Mouse (Mus musculus): ENCODE measurements at regions not wholly inside any gene's neighbourhood (a gene's known extent, or its start where the extent isn't known, plus 50 kb on each side); places are given as distances from the start of the nearest gene placed in this dataset.

DNA sequence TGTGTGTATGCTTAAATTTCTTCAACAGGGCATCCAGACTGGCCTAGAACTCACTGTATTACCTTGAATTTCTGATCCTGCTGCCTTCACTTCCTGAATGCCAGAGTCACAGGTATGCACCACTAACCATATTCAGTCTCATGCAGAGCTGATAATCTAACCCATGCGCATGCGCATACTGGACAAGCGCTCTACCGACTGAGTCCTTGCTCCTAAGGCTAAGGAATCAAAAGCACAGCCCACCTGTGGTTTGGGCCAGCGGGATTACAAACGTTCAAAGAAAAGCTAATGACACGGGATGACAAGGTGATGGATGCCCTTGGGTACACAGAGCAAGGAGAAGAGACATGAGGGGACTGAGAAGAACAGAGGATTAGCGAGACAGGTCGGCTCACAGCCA, 160.5 kb downstream of the Zfp36l2 start:
- 79% methylated on average over 9 of the region's 9 CpGs for WGBS

DNA sequence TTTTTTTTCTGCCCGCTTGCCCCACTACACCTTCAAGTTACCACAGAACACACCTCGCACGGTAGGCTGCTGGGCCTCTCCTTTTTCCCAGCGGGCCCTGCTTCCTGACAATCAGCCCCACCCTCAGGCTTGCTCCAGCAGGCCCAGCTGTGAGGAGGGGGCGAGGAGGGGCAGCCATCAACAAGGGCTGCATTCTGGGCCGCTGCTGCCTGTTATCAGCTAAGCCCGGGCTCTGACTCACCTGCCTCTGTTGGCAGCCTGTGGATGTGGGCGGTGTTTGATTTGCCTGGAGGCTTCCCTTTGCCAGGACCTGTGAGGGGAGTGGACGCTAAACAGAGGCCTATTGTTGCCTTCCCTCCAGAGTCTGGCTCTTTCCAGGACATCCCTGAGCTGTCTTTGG, 161.6 kb downstream of the Zfp36l2 start:
- 20% methylated on average over 9 of the region's 9 CpGs for WGBS
- no peak overlapping the region for H3K4me3 ChIP-seq (replicated peaks; ENCODE audit: control insufficient read depth, low read depth, low read length)
- peaks cover 5% of the 10 kb centered on the region for H3K4me1 ChIP-seq (ENCODE audit: control insufficient read depth, insufficient read depth, low read length)
- no peak for TF ChIP-seq POLR2A (IDR thresholded peaks at IDR 0.05; ENCODE audit: borderline replicate concordance, control insufficient read depth, low read depth, low read length)
- TF ChIP-seq CTCF (IDR thresholded peaks at IDR 0.05; ENCODE audit: control insufficient read depth, insufficient read depth, low read length): no peak
- H3K27ac ChIP-seq (ENCODE audit: control insufficient read depth, insufficient read depth, low read depth, low read length, poor library complexity): no peak overlapping the region

More for the DNA sequence above, 160.5 kb downstream of the Zfp36l2 start:
- TF ChIP-seq CTCF (IDR thresholded peaks at IDR 0.05; ENCODE audit: control insufficient read depth, insufficient read depth, low read length) (no peak), POLR2A (IDR thresholded peaks at IDR 0.05; ENCODE audit: borderline replicate concordance, control insufficient read depth, low read depth, low read length) (no peak)
- Histone ChIP-seq H3K4me1 (ENCODE audit: control insufficient read depth, insufficient read depth, low read length) (peaks cover 5% of the 10 kb centered on the region), H3K4me3 (replicated peaks; ENCODE audit: control insufficient read depth, low read depth, low read length) (no peak overlapping the region), H3K27ac (ENCODE audit: control insufficient read depth, insufficient read depth, low read depth, low read length, poor library complexity) (no peak overlapping the region)

DNA sequence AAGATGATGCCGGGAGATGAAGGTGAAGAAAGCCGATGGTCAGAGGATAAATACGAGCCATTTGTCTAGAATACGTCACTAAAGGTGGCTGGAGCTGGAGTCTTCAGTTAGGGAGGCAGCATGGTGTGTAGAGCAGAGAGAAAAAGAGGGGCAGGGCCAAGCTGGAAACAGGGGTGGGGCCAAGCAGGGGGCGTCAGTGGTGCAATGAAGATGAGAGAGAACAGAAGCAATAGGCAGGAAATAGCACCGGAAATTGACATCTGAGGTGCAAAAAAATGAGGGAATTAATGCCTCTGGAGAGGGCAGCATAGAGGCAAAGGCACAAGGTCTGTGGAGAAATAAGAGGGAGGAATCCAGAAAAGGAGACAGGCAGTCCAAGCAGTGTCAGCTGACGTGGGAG, 165.4 kb downstream of the Zfp36l2 start:
- TF ChIP-seq POLR2A (IDR thresholded peaks at IDR 0.05; ENCODE audit: borderline replicate concordance, control insufficient read depth, low read depth, low read length) (no peak), CTCF (IDR thresholded peaks at IDR 0.05; ENCODE audit: control insufficient read depth, insufficient read depth, low read length) (no peak)
- no peak overlapping the region for H3K27ac ChIP-seq (ENCODE audit: control insufficient read depth, insufficient read depth, low read depth, low read length, poor library complexity)
- WGBS: 60% methylated on average over 7 of the region's 7 CpGs

DNA sequence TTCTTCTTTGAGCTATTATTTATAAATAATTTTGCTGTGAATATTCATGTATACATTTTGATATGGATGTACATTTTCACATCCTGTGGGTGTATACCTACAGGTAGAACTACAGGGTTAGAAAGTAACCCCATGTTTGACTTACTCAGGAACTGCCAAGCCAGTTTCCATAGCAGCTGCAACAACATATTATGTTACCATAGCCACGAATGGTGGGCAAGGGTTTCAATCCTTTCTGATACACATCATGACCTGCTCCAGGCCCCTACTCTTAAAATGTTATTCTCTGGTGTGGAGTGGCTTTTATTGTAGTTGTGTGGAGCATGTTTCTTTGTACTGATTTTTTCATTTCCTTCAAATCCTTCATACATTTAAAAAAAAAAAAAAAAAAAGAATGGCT, 168.9 kb downstream of the Zfp36l2 start:
- H3K4me3 ChIP-seq (replicated peaks; ENCODE audit: control insufficient read depth, low read depth, low read length): no peak overlapping the region
- TF ChIP-seq CTCF (IDR thresholded peaks at IDR 0.05; ENCODE audit: control insufficient read depth, insufficient read depth, low read length) (no peak), POLR2A (IDR thresholded peaks at IDR 0.05; ENCODE audit: borderline replicate concordance, control insufficient read depth, low read depth, low read length) (no peak)
- no peak overlapping the region for H3K27ac ChIP-seq (ENCODE audit: control insufficient read depth, insufficient read depth, low read depth, low read length, poor library complexity)
- WGBS: 51% methylated on average over 1 of the region's 1 CpGs
- peaks cover 3% of the 10 kb centered on the region for H3K4me1 ChIP-seq (ENCODE audit: control insufficient read depth, insufficient read depth, low read length)

More for the DNA sequence above, 165.4 kb downstream of the Zfp36l2 start:
- Histone ChIP-seq H3K4me1 (ENCODE audit: control insufficient read depth, insufficient read depth, low read length) (peaks cover 3% of the 10 kb centered on the region), H3K4me3 (replicated peaks; ENCODE audit: control insufficient read depth, low read depth, low read length) (no peak overlapping the region)

DNA sequence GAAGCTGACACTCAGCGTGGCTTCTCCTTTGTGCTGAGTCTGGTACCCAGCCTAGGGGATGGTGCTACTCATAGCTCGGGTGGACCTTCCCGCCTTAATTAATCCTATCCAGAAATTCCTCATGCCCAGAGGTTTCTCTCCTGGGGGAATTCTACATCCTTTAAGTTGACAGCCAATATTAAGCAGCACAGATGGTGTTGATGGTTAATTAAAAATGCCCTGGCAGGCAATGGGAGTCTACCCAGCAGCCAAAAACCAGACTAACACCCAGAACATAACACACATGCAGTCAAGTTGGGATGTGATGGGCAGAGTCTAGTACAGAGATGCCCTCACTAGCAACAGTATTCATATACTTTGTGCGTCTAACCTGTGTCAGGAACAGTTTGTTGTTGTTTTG, 169.9 kb downstream of the Zfp36l2 start:
- 87% methylated on average over 4 of the region's 4 CpGs for WGBS
- TF ChIP-seq POLR2A (IDR thresholded peaks at IDR 0.05; ENCODE audit: borderline replicate concordance, control insufficient read depth, low read depth, low read length) (no peak), CTCF (IDR thresholded peaks at IDR 0.05; ENCODE audit: control insufficient read depth, insufficient read depth, low read length) (no peak)
- Histone ChIP-seq H3K4me1 (ENCODE audit: control insufficient read depth, insufficient read depth, low read length) (peaks cover 3% of the 10 kb centered on the region), H3K27ac (ENCODE audit: control insufficient read depth, insufficient read depth, low read depth, low read length, poor library complexity) (no peak overlapping the region), H3K4me3 (replicated peaks; ENCODE audit: control insufficient read depth, low read depth, low read length) (no peak overlapping the region)

DNA sequence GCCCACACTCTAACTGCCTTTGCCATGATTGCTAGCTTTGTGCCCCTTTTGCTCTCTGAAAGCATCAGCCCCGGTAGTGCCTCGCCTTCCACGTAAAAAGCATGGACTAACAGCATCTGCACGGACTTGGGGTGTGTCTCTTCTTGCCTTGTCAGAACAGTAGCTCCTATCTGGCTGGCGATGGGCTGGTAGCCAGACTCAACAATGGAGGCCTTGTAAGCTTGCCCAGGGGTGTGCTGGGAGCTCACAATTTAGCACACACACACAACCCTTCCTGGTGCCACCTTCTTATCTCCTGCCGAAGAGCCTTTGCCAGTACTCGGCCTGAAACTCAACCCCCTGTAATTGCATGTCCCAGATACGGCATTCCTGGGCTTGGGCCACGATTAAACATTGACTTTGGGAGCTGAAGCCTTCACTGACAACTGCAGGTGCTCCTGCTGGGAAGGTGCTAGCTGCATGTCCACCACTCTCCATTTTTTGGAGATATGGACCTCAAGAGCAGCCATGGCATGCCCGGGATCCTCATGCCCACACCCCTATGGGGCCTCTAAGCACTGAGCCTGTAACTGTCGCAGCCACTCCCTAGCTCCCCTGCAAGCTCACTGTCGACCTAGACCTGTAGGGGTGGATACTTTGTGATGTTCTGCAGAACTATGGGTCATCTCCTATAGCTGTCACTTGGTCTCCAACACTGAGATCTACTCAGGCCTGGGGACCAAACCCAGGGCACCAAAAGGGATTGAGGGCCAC, 166.7 kb upstream of the Haao start:
- no peak overlapping the region for H3K4me3 ChIP-seq (replicated peaks; ENCODE audit: control insufficient read depth, low read depth, low read length)
- H3K4me1 ChIP-seq (ENCODE audit: control insufficient read depth, insufficient read depth, low read length): no peaks in the 10 kb centered on the region; the same call in 1 of the 2 replicates
- WGBS: 66% methylated on average over 12 of the region's 12 CpGs
- TF ChIP-seq CTCF (IDR thresholded peaks at IDR 0.05; ENCODE audit: control insufficient read depth, insufficient read depth, low read length) (no peak), POLR2A (IDR thresholded peaks at IDR 0.05; ENCODE audit: borderline replicate concordance, control insufficient read depth, low read depth, low read length) (no peak)
- no peak overlapping the region for H3K27ac ChIP-seq (ENCODE audit: control insufficient read depth, insufficient read depth, low read depth, low read length, poor library complexity)

DNA sequence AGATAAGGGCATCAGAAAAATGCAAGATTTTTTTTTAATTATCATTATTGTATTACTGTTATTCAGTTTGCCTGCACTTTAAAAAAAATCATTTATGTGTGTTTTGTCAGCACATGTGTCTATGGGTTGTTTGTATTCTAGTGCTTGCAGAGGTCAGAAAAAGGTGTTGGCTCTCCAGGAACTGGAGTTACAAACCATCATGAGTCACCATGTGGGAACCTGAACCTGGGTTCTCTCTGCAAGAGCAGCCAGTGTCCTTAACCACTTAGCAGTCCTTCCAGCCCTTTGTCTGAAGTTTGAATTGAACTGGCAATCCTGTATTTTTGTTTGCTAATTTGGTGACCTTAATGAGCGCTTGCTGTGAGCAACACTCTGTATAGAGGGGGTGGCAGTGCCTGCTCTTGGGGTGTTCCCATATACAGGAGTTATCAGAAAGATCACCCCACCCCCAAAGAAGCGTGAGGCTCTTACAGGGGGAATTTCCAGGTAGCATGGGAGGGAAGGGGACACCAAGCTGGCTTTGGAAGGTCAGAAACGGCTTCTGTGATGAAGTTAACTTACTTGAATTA, 162.8 kb upstream of the Haao start:
- Histone ChIP-seq H3K27ac (ENCODE audit: control insufficient read depth, insufficient read depth, low read depth, low read length, poor library complexity) (no peak overlapping the region), H3K4me1 (ENCODE audit: control insufficient read depth, insufficient read depth, low read length) (no peaks in the 10 kb centered on the region), H3K4me3 (replicated peaks; ENCODE audit: control insufficient read depth, low read depth, low read length) (no peak overlapping the region)
- no peak for TF ChIP-seq CTCF (IDR thresholded peaks at IDR 0.05; ENCODE audit: control insufficient read depth, insufficient read depth, low read length)
- TF ChIP-seq POLR2A (IDR thresholded peaks at IDR 0.05; ENCODE audit: borderline replicate concordance, control insufficient read depth, low read depth, low read length): no peak
- WGBS: 72% methylated on average over 3 of the region's 3 CpGs

DNA sequence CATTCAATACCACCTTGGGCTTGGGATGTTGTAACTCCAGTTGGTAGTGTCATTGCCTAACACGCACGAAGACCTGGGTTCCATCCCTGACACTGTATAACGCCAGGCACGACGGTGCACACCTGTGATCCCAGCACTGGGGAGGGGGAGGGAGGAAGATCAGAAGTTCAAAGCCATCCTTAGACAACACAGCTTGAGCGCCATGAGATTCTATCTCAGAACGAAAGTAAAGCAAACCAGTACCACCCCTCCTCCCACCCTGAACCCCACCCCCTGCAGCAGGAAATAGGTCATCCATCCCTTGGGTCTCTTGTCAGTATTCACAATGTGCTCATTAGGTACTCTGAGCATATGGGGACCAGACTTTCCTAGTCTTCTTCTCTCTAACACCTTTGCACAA, 162.2 kb upstream of the Haao start:
- 71% methylated on average over 7 of the region's 7 CpGs for WGBS
- H3K4me1 ChIP-seq (ENCODE audit: control insufficient read depth, insufficient read depth, low read length): no peaks in the 10 kb centered on the region; the same call in 1 of the 2 replicates
- H3K27ac ChIP-seq (ENCODE audit: control insufficient read depth, insufficient read depth, low read depth, low read length, poor library complexity): no peak overlapping the region
- H3K4me3 ChIP-seq (replicated peaks; ENCODE audit: control insufficient read depth, low read depth, low read length): no peak overlapping the region
- no peak for TF ChIP-seq POLR2A (IDR thresholded peaks at IDR 0.05; ENCODE audit: borderline replicate concordance, control insufficient read depth, low read depth, low read length)
- no peak for TF ChIP-seq CTCF (IDR thresholded peaks at IDR 0.05; ENCODE audit: control insufficient read depth, insufficient read depth, low read length)
